Comparison of ENCODE assay signal across 8 mouse cellular contexts in the genomic region with DNA sequence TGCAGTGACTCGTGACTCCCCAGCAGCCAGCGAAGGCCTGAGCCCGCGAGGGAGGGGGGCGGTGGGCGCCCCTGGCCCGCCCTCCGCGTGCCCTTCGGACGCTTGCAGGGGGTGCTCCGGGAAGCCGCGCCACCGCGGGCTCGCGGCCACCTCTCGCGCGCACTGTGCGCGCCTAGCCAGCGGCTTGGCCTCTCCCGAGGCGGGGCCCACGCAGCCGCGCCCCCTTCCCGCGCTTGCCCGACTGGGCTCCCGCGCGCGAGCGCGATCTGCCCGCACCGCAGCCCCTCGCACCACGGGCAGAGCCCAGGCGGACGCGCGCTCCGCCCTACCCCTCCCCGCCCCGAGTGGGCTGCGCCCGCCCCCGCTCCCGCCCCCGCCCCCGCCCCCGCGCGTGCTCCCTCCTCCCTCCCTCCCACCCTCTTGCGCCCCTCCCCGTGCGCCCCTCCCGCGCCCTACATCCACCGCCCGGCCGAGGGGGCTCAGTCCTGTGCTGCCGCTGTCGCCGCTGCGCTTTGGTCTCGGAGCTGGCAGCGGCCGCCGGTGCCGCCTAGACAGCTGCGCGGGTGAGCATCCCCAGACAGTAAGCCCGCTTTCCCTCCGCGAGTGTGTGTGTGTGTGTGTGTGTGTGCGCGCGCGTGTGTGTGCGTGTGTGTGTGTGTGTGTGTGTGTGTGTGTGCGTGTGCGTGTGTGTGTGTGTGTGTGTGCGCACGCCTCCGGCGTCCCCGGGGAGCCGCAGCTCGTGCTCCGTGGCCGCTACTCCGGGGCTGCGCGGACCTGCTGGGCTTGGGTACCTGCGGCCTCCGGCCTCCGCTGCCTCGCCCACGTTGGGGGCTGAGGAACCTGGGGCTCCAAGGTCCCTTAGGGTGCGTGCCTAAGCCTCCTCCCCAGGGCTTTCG. TPM values are rescaled to one million over a fixed set of nuclear protein-coding genes. Genes with fewer than 3 reads are reported as not detected.
DNase-seq lines count a peak whose midpoint lies in the region; ATAC-seq and TF ChIP-seq lines count a peak whose summit lies in the region.

A gene (plus strand): TSS at position 482 of the 896 bp plus-strand sequence.

- peak; percentile 93 for ATAC-seq in forebrain, embryonic 16.5 days
- ATAC-seq in heart, postnatal 0 days (ENCODE audit: insufficient read depth, low read depth) = peak; percentile 94
- ATAC-seq in liver, embryonic 14.5 days (ENCODE audit: insufficient read depth) = peak; percentile 66
- ATAC-seq in neural tube, embryonic 15.5 days (ENCODE audit: low FRiP score) = peak; percentile 96

- no peak within 1 kb of the TSS for H3K9ac ChIP-seq in CH12.LX (ENCODE audit: insufficient read depth, low read depth)
- peak within 1 kb of the TSS; percentile 70 for H3K9ac ChIP-seq in forebrain, embryonic 16.5 days (replicated peaks; ENCODE audit: low read depth, low read length)
- peak within 1 kb of the TSS; percentile 59 for H3K9ac ChIP-seq in heart, postnatal 0 days (replicated peaks; ENCODE audit: low read depth, low read length)
- peak within 1 kb of the TSS; percentile 51 for H3K9ac ChIP-seq in liver, embryonic 14.5 days (replicated peaks)
- peak within 1 kb of the TSS; percentile 70 for H3K9ac ChIP-seq in neural tube, embryonic 15.5 days (replicated peaks)

- no peaks in the 10 kb centered on the region for H3K27me3 ChIP-seq in CH12.LX (replicated peaks)
- H3K27me3 ChIP-seq in forebrain, embryonic 16.5 days (replicated peaks; ENCODE audit: control insufficient read depth, insufficient read depth, low read length) = no peaks in the 10 kb centered on the region
- no peaks in the 10 kb centered on the region for H3K27me3 ChIP-seq in heart, postnatal 0 days (ENCODE audit: control insufficient read depth, insufficient read depth, low read length)
- H3K27me3 ChIP-seq in liver, embryonic 14.5 days (ENCODE audit: control insufficient read depth, insufficient read depth, low read length) = peaks cover 26% of the 10 kb centered on the region
- no peaks in the 10 kb centered on the region for H3K27me3 ChIP-seq in neural tube, embryonic 15.5 days (replicated peaks)

- peak within 1 kb of the TSS in 1 of 3 experiments; percentile 19 for H3K4me3 ChIP-seq in CH12.LX (replicated peaks in 1 of 3; ENCODE audit: low read depth in 2 of 3, low read length in 2 of 3, poor library complexity in 1 of 3)
- H3K4me3 ChIP-seq in forebrain, embryonic 16.5 days (replicated peaks; ENCODE audit: low read length) = peak within 1 kb of the TSS; percentile 63
- peak within 1 kb of the TSS; percentile 55 for H3K4me3 ChIP-seq in heart, postnatal 0 days (ENCODE audit: low read depth, low read length)
- H3K4me3 ChIP-seq in liver, embryonic 14.5 days (ENCODE audit: insufficient read depth in 1 of 2, low read depth in 2 of 2, low read length in 2 of 2) = peak within 1 kb of the TSS; percentile 45 to 52
- H3K4me3 ChIP-seq in neural tube, embryonic 15.5 days (replicated peaks) = peak within 1 kb of the TSS; percentile 56

- H3K36me3 ChIP-seq in CH12.LX (replicated peaks in 1 of 2; ENCODE audit: control insufficient read depth in 1 of 2, insufficient read depth in 1 of 2, low read length in 1 of 2) = no peaks in the 10 kb centered on the region
- H3K36me3 ChIP-seq in forebrain, embryonic 16.5 days (ENCODE audit: control insufficient read depth, insufficient read depth) = no peaks in the 10 kb centered on the region
- no peaks in the 10 kb centered on the region for H3K36me3 ChIP-seq in heart, postnatal 0 days (replicated peaks; ENCODE audit: control insufficient read depth, insufficient read depth, low read length)
- H3K36me3 ChIP-seq in liver, embryonic 14.5 days (replicated peaks; ENCODE audit: control insufficient read depth, insufficient read depth, low read depth) = no peaks in the 10 kb centered on the region
- H3K36me3 ChIP-seq in neural tube, embryonic 15.5 days = no peaks in the 10 kb centered on the region

- no peak for TF ChIP-seq EP300 in CH12.LX (IDR thresholded peaks at IDR 0.05; ENCODE audit: low read length)
- no peak for TF ChIP-seq EP300 in heart, postnatal 0 days (IDR thresholded peaks at IDR 0.05; ENCODE audit: low read depth)
- no peak for TF ChIP-seq EP300 in liver, embryonic 14.5 days (IDR thresholded peaks at IDR 0.05; ENCODE audit: low read depth)

- WGBS in forebrain, embryonic 16.5 days = 26% methylated on average over 13 of the region's 106 CpGs
- 12% methylated on average over 54 of the region's 106 CpGs for WGBS in heart, postnatal 0 days
- WGBS in liver, embryonic 14.5 days (ENCODE audit: insufficient replicate concordance) = 15% methylated on average over 63 of the region's 106 CpGs
- 21% methylated on average over 42 of the region's 106 CpGs for WGBS in neural tube, embryonic 15.5 days

- in situ Hi-C loops in CH12.LX (cut with MboI; ENCODE audit: low pct_ligation_motif_present, low pct_unique_long_range_greater_than_20kb, low sequenced_read_pairs) = no loop called here

- H3K79me2 ChIP-seq in CH12.LX (replicated peaks; ENCODE audit: control insufficient read depth, extremely low read depth, insufficient read depth, poor library complexity, severe bottlenecking) = no peaks in the 10 kb centered on the region

- TF ChIP-seq CTCF in CH12.LX (conservative IDR thresholded peaks at IDR 0.05 in 1 of 2, IDR thresholded peaks at IDR 0.05 in 1 of 2; ENCODE audit: low read depth in 2 of 2, low read length in 2 of 2) = no peak
- no peak for TF ChIP-seq CTCF in heart, postnatal 0 days (IDR thresholded peaks at IDR 0.05; ENCODE audit: low read depth)
- TF ChIP-seq CTCF in liver, embryonic 14.5 days (IDR thresholded peaks at IDR 0.05; ENCODE audit: low read depth) = no peak

- H3K27ac ChIP-seq in CH12.LX (ENCODE audit: insufficient read depth, low read depth) = no peak within 1 kb of the TSS
- H3K27ac ChIP-seq in forebrain, embryonic 16.5 days (ENCODE audit: low read length) = peak within 1 kb of the TSS; percentile 71
- peak within 1 kb of the TSS; percentile 89 for H3K27ac ChIP-seq in heart, postnatal 0 days (ENCODE audit: low read depth)
- no peak within 1 kb of the TSS for H3K27ac ChIP-seq in liver, embryonic 14.5 days
- H3K27ac ChIP-seq in neural tube, embryonic 15.5 days (replicated peaks) = peak within 1 kb of the TSS; percentile 86

- H3K4me1 ChIP-seq in CH12.LX (ENCODE audit: control insufficient read depth in 1 of 2, insufficient read depth in 2 of 2) = no peaks in the 10 kb centered on the region
- no peaks in the 10 kb centered on the region for H3K4me1 ChIP-seq in forebrain, embryonic 16.5 days (replicated peaks; ENCODE audit: control insufficient read depth, insufficient read depth, low read length)
- no peaks in the 10 kb centered on the region for H3K4me1 ChIP-seq in heart, postnatal 0 days (ENCODE audit: control insufficient read depth, insufficient read depth)
- peaks cover 6 to 22% of the 10 kb centered on the region in 2 experiments for H3K4me1 ChIP-seq in liver, embryonic 14.5 days (replicated peaks; ENCODE audit: control insufficient read depth in 2 of 2, insufficient read depth in 2 of 2, low read length in 1 of 2)
- H3K4me1 ChIP-seq in neural tube, embryonic 15.5 days = no peaks in the 10 kb centered on the region

- H3K9me3 ChIP-seq in CH12.LX (replicated peaks; ENCODE audit: low read length) = no peaks in the 10 kb centered on the region
- H3K9me3 ChIP-seq in forebrain, embryonic 16.5 days (ENCODE audit: control insufficient read depth, low read length) = no peaks in the 10 kb centered on the region
- no peaks in the 10 kb centered on the region for H3K9me3 ChIP-seq in heart, postnatal 0 days (replicated peaks; ENCODE audit: control insufficient read depth, low read length)
- H3K9me3 ChIP-seq in liver, embryonic 14.5 days (ENCODE audit: control insufficient read depth, low read length) = no peaks in the 10 kb centered on the region
- no peaks in the 10 kb centered on the region for H3K9me3 ChIP-seq in neural tube, embryonic 15.5 days (replicated peaks)

- TF ChIP-seq POLR2A in CH12.LX (IDR thresholded peaks at IDR 0.05; ENCODE audit: low read depth, low read length) = no peak

- peak within 1 kb of the TSS; percentile 67 for H3K4me2 ChIP-seq in CH12.LX (ENCODE audit: insufficient read depth, low read depth, poor library complexity, severe bottlenecking)
- H3K4me2 ChIP-seq in forebrain, embryonic 16.5 days (ENCODE audit: low read length) = peak within 1 kb of the TSS; percentile 54
- peak within 1 kb of the TSS; percentile 65 for H3K4me2 ChIP-seq in heart, postnatal 0 days (ENCODE audit: low read depth, low read length)
- peak within 1 kb of the TSS; percentile 67 for H3K4me2 ChIP-seq in liver, embryonic 14.5 days (ENCODE audit: low read depth)
- peak within 1 kb of the TSS; percentile 54 for H3K4me2 ChIP-seq in neural tube, embryonic 15.5 days

- TF ChIP-seq RAD21 in CH12.LX (IDR thresholded peaks at IDR 0.05; ENCODE audit: low read depth, low read length) = no peak

- DNase-seq in CH12.LX (ENCODE audit: extremely low read depth) = no peak
- DNase-seq in cerebellum, adult 18-20 months = peak; percentile 55 to 70
- peak; percentile 46 for DNase-seq in heart, postnatal 0 days (ENCODE audit: low spot score)
- DNase-seq in kidney, postnatal 36 days = peak; percentile 76 to 82
- no peak for DNase-seq in liver, embryonic 14.5 days (ENCODE audit: low read depth in 3 of 3, low spot score in 3 of 3)
- peak; percentile 28 for DNase-seq in urinary bladder, adult 2 months (ENCODE audit: low spot score)

- dilution Hi-C loops in CH12.LX (cut with MboI; ENCODE audit: extremely low pct_ligation_motif_present, extremely low pct_unique_long_range_greater_than_20kb, low sequenced_read_pairs) = no loop called here

TF ChIP-seq in CH12.LX, 34 proteins besides CTCF, POLR2A, EP300 and RAD21 (continues in another document):
- no peak for TF ChIP-seq MAZ (IDR thresholded peaks at IDR 0.05; ENCODE audit: low read depth, low read length)
- no peak for TF ChIP-seq USF1 (IDR thresholded peaks at IDR 0.05; ENCODE audit: low read depth, low read length)
- no peak for TF ChIP-seq POLR2AphosphoS2 (IDR thresholded peaks at IDR 0.05; ENCODE audit: low read depth, low read length)
- TF ChIP-seq PAX5 (IDR thresholded peaks at IDR 0.05; ENCODE audit: low read length) = no peak
- TF ChIP-seq CHD1 (IDR thresholded peaks at IDR 0.05; ENCODE audit: low read depth, low read length) = no peak
- TF ChIP-seq NELFE (IDR thresholded peaks at IDR 0.05; ENCODE audit: low read depth, low read length) = no peak

RNA-seq across cellular contexts. Expression of the gene that starts here (rescaled TPM):
- total RNA-seq in CH12.LX (2012; rRNA removed) (not detected in 2 replicates), CH12.LX (2014; rRNA removed) (not detected in 2 replicates)
- not detected in 2 replicates for polyA plus RNA-seq in CH12.LX (2012; ENCODE audit: insufficient read length, low read depth)
- polyA plus RNA-seq in forebrain, embryonic 16.5 days (2015; fragmentation: Nextera tagmentation; extraction: Ambion mirVana) = 103 and 125 TPM in 2 replicates
- 260 and 297 TPM in 2 replicates for total RNA-seq in heart, postnatal 0 days (2014; rRNA removed; ENCODE audit: low replicate concordance)
- polyA plus RNA-seq in heart, postnatal 0 days (2015; fragmentation: Nextera tagmentation; extraction: Ambion mirVana) = 183 and 189 TPM in 2 replicates
- polyA plus RNA-seq in liver, embryonic 14.5 days (2012; rRNA removed) = 6.5 and 8.1 TPM in 2 replicates
- 11.2 and 11.3 TPM in 2 replicates for polyA plus RNA-seq in liver, embryonic 14.5 days (2014; fragmentation: Nextera tagmentation; extraction: Ambion mirVana)
- 189 and 222 TPM in 2 replicates for polyA plus RNA-seq in neural tube, embryonic 15.5 days (2015; fragmentation: Nextera tagmentation; extraction: Ambion mirVana)
- 1,303 and 1,694 TPM in 2 replicates for polyA plus RNA-seq in urinary bladder, adult 2 months (2012; rRNA removed)

Comparison
In these comparisons a context has a peak if more than half of its experiments do, and no peak if none do; other contexts are left out.
1. RNA of the gene that starts here (total RNA-seq): 260 to 297 TPM in heart, postnatal 0 days; not detected in CH12.LX; every median in the first group is over 100 times any median in the second.
2. DNase-seq: peak in cerebellum, adult 18-20 months (2 of 2), heart, postnatal 0 days (single experiment), kidney, postnatal 36 days (2 of 2) and urinary bladder, adult 2 months (single experiment); none in CH12.LX (single experiment) and liver, embryonic 14.5 days (0 of 3).
3. H3K27ac ChIP-seq: peak in forebrain, embryonic 16.5 days (single experiment), heart, postnatal 0 days (single experiment) and neural tube, embryonic 15.5 days (single experiment); none in CH12.LX (single experiment) and liver, embryonic 14.5 days (single experiment).
4. Peak in every context shown above with its lines, with median percentiles within 50 percentile points of each other: H3K4me2 ChIP-seq and ATAC-seq.